Mouse (Mus musculus) hindbrain, postnatal 0 days (tissue): ENCODE results near the gene Zfp53. TPM values are rescaled to one million over a fixed set of nuclear protein-coding genes. Genes with fewer than 3 reads are reported as not detected.

ENCODE experiments used
- ATAC-seq: fragments of 200-750 bp; cut with Nextera tagmentation; 2 replicates; pipeline ENCODE4 v1.8.0; 2017; ENCODE audit warnings: mild to moderate bottlenecking, moderate TSS enrichment, moderate library complexity
- DNase-seq: peaks from one replicate; pipeline ENCODE4 v3.0.0-alpha.2; 2015; ENCODE audit warnings: low spot score
- H3K27ac ChIP-seq: fragments of 300-500 bp; sonication (generic); 2 replicates; pipeline ENCODE4 v1.5.1; 2014; ENCODE audit warnings: mild to moderate bottlenecking
- H3K27me3 ChIP-seq: fragments of 300-500 bp; sonication (generic); 2 replicates; pipeline ENCODE4 v1.6.1; 2014; ENCODE audit warnings: low read length, mixed read lengths; ENCODE audit not compliant: insufficient read depth
- H3K36me3 ChIP-seq: fragments of 300-500 bp; sonication (generic); 2 replicates; pipeline ENCODE4 v1.6.1; 2014; ENCODE audit warnings: low read length, mixed read lengths; ENCODE audit not compliant: insufficient read depth
- H3K4me1 ChIP-seq: fragments of 300-500 bp; sonication (generic); 2 replicates; pipeline ENCODE4 v1.6.1; 2014; ENCODE audit warnings: antibody characterized with exemption, low read length, mixed read lengths; ENCODE audit not compliant: insufficient read depth
- H3K4me2 ChIP-seq: fragments of 300-500 bp; sonication (generic); 2 replicates; pipeline ENCODE4 v1.6.1; 2014; ENCODE audit warnings: low read depth, mild to moderate bottlenecking, low read length, moderate library complexity, mixed read lengths
- H3K4me3 ChIP-seq: fragments of 300-500 bp; sonication (generic); 2 replicates; pipeline ENCODE4 v1.5.1; 2014; ENCODE audit warnings: low read length
- H3K9ac ChIP-seq: fragments of 300-500 bp; sonication (generic); replicated peaks from 2 replicates; pipeline ENCODE4 v1.6.1; 2014; ENCODE audit warnings: mild to moderate bottlenecking, low read length, moderate library complexity, mixed read lengths
- H3K9me3 ChIP-seq: fragments of 300-500 bp; sonication (generic); 2 replicates; pipeline ENCODE4 v1.6.1; 2016; ENCODE audit warnings: low read length, mixed read lengths
- CTCF ChIP-seq: IDR thresholded peaks from 2 replicates; pipeline ENCODE4 v1.5.1; 2016; ENCODE audit warnings: antibody characterized with exemption, control low read depth, low read depth
- WGBS: fragments of 180-500 bp; shearing (Covaris S2); extraction: QIAGEN DNeasy Blood & Tissue Kit; methylation state at CpG from one replicate; pipeline ENCODE4 v1.1.7; 2014; 5-methylcytosine and 5-hydroxymethylcytosine counted together
- polyA plus RNA-seq: library from polyadenylated mRNA; unstranded; fragments of >200 nt; fragmentation: Nextera tagmentation; extraction: Ambion mirVana; gene quantifications from 2 replicates; pipeline ENCODE4 v1.2.1, GENCODE M21; 2015
- total RNA-seq: library from RNA; depleted of rRNA; stranded (reverse); fragments of >200 nt; gene quantifications from 2 replicates; pipeline ENCODE4 v1.2.3, GENCODE M21; 2014; rRNA removed

The Zfp53 gene
- total RNA-seq: 3.1 and 3.4 TPM in 2 replicates
- polyA plus RNA-seq: 7.8 and 7.9 TPM in 2 replicates

DNA sequence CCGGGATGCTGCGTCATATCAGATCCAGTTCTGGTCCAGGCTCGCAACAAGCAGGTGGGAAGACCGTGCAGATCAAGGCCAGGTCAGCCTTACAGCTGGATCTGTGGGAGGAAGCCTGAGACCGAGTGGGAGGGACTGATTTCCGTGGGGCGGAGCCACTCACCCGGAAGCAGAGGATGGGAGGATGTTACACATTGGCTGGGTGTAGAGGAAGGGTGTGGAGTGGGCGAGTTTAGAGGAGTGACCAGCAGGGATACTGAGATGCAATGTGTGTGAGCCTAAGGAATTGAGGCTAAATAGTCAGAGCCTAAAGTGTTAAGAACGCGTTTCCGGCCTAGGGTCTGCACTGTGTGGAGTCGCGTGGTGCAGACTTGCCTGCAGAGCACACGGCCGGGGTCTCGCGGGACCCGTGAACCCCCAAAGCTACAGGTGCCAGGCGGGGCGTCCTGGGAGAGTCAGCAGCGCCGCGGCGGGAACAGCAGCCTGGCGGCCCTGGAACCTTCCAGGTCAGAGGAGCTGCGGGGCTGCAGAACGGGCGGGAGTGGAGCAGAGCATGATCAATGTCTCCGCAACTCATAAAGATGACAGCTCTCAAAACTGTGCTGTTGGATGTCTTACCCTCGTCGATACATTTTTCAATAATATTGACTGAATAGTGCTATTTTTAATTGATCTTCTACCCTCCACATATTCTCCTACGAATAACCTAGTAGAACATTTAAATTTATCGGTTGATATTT lies at the start of gene Zfp53:
Gene Zfp53 (plus strand): TSS at position 239 of the 740 bp plus-strand sequence.
- peak within 1 kb of the TSS; percentile 92 for H3K4me3 ChIP-seq

DNA sequence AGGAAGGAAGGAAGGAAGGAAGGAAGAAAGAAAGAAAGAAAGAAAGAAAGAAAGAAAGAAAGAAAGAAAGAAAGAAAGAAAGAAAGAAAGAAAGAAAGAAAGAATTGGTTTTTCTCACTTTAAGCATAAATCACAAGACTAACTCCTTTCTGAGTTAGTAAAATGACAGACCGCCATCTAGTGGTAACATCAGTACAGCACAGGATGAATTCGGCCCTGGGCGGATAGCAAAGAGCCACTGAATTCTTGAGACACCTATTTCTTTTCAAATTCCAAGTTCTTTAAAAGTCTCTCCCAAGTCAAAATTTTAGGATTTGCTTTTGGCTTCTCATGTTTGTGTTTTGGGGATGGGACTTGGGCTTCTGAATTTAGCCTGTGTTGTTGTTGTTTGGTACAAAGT lies 39.1 kb upstream of the Zfp53 start:
- ATAC-seq (peak; percentile 80), DNase-seq (peak; percentile 91)
- peaks cover 6% of the 10 kb centered on the region for H3K4me1 ChIP-seq
- H3K36me3 ChIP-seq: no peaks in the 10 kb centered on the region
- no peaks in the 10 kb centered on the region for H3K27me3 ChIP-seq
- H3K9me3 ChIP-seq: no peaks in the 10 kb centered on the region
- peak overlapping the region; percentile 81 for H3K27ac ChIP-seq
- H3K4me3 ChIP-seq: peak overlapping the region; percentile 60
- TF ChIP-seq CTCF: peak; percentile 81
- peak overlapping the region; percentile 73 for H3K4me2 ChIP-seq
- WGBS: 1% methylated on average over 3 of the region's 3 CpGs
- peak overlapping the region; percentile 51 for H3K9ac ChIP-seq

More for the DNA sequence above, at the start of gene Zfp53:
- Histone ChIP-seq H3K9me3 (no peaks in the 10 kb centered on the region), H3K4me2 (peak within 1 kb of the TSS; percentile 83), H3K36me3 (no peaks in the 10 kb centered on the region), H3K4me1 (0 out of 2 replicates have a peak, but pooled peaks cover 5% of the 10 kb centered on the region), H3K27ac (peak within 1 kb of the TSS; percentile 79), H3K9ac (peak within 1 kb of the TSS; percentile 78), H3K27me3 (no peaks in the 10 kb centered on the region)
- peak; percentile 100 for ATAC-seq
- 2% methylated on average over 34 of the region's 34 CpGs for WGBS
- DNase-seq: peak; percentile 88
- peak; percentile 27 for TF ChIP-seq CTCF

DNA sequence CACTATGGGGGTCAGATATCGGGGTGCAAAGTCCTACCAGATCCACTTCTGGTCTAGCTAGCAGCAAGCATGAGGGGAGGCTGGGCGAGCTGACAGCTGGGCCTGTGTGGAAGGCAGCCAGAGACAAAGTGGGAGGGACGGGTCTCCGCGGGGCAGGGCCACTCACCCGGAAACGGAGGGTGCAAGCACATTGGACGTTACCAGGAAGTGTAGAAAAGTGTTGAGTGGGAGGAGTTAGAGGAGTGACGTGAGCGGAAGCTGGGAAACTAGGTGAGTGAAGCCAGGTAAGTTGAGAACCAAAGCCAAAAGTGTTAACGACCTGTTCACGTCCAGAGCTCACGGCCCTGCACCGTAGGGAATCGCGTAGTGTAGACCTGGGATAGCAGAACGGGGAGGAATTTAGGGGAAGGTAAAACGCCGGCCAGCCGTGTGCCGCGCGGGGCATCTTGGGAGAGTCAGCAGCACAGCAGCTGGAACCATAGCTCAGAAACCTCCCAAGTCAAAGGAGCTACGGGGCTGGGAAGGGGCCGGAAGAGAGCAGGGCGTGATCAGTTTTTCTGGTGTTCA lies 38.6 kb upstream of the Zfp53 start, which contains the start of gene Zfp51:
Gene Zfp51 (plus strand): TSS at position 237 of the 567 bp plus-strand sequence.
- Histone ChIP-seq H3K9me3 (no peaks in the 10 kb centered on the region), H3K27me3 (no peaks in the 10 kb centered on the region), H3K4me3 (peak within 1 kb of the TSS; percentile 60), H3K36me3 (no peaks in the 10 kb centered on the region), H3K4me2 (peak within 1 kb of the TSS; percentile 73), H3K27ac (peak within 1 kb of the TSS; percentile 81), H3K9ac (peak within 1 kb of the TSS; percentile 51), H3K4me1 (peaks cover 6% of the 10 kb centered on the region)
- peak; percentile 98 for ATAC-seq
- WGBS: under 1% methylated on average over 26 of the region's 26 CpGs
- peak; percentile 92 for DNase-seq
- no peak for TF ChIP-seq CTCF

DNA sequence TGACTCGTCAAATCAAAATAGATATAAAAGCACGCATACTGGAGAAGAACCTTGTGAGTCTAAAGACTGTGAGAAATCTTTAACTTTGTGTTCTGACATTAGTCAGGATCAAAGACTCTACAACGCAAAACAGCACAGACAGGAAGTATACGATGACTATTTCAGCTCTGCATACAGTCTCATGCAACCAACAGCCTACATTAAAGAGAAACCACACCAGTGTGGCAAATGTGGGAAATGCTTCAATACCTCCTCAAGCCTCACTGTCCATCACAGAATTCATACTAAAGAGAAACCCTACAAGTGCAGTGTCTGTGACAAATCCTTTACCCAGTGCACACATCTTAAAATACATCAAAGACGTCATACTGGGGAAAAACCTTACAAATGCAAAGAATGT lies 25.2 kb upstream of the Zfp53 start:
- ATAC-seq (no peak), DNase-seq (no peak)
- TF ChIP-seq CTCF: no peak
- no peak overlapping the region for H3K9ac ChIP-seq
- H3K27ac ChIP-seq: no peak overlapping the region
- peaks cover 11% of the 10 kb centered on the region; the same call in 1 of the 2 replicates for H3K36me3 ChIP-seq
- no peaks in the 10 kb centered on the region for H3K4me1 ChIP-seq
- H3K4me2 ChIP-seq: no peak overlapping the region
- H3K4me3 ChIP-seq: no peak overlapping the region
- H3K27me3 ChIP-seq: no peaks in the 10 kb centered on the region
- no peaks in the 10 kb centered on the region for H3K9me3 ChIP-seq
- WGBS: 90% methylated on average over 5 of the region's 5 CpGs

DNA sequence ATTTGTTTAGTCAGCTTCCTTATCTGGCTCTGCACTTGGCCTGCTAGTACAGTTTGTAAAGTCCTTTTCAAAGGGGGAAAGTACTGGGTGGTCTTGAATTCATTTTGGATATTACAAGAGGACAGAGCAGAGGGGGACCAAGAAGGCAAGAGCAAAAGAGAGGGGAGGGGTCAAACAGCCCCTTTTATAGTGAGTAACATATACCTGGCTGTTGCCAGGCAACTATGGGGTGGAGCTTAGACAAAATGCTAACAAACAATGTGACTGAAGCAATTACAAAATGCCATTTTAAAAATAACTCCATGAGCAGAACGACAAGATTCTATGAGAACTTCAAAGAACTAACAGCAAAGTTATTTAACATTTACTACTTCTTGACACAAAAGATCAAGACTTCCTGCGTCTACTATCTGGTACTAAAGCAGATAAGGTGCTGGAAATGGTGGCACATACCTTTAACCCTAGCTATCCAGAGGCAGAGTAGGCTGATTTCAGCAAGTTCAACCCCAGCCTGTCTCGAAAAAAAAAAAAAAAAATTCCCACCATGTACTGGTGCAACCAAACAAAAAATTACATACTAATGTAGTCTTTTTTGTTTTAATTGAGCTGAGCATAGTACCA lies 16.7 kb upstream of the Zfp53 start:
- no peak for DNase-seq
- H3K4me1 ChIP-seq: 0 out of 2 replicates have a peak, but pooled peaks cover 3% of the 10 kb centered on the region
- WGBS: 62% methylated on average over 3 of the region's 3 CpGs
- H3K36me3 ChIP-seq: no peaks in the 10 kb centered on the region
- no peak overlapping the region for H3K4me2 ChIP-seq
- H3K27ac ChIP-seq: no peak overlapping the region
- no peaks in the 10 kb centered on the region for H3K27me3 ChIP-seq
- no peak for ATAC-seq
- no peak overlapping the region for H3K9ac ChIP-seq
- H3K9me3 ChIP-seq: no peaks in the 10 kb centered on the region
- no peak overlapping the region for H3K4me3 ChIP-seq
- TF ChIP-seq CTCF: no peak

DNA sequence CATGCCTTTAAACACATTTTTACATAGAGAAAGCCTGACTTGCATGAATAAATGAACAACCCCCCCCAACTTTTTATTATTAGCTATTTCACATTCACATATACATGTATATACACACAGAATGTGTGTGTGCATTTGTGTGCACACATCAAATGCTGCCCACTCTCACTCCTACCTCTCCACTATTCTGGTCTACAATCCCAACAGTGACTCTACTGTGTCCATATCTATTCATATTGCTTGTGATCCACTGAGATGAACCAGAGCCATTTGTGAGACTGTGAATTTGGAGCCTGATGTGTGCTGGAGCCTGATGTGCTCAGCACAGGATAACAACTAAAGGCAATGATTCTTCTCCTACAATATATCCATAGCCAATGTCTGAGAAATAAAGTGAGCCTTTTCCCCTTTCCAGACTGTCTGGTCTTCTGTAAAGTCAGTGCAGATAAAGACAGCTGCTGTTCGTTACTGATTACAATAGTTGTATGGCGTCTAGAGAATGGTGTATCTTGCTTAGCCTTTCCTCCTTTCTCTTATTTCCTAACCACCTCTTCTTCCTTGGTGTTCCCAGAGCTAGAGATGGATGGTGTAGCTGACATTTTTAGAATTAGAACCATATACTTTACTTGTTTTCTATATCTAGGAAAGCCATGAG lies 16.0 kb upstream of the Zfp53 start:
- TF ChIP-seq CTCF: no peak
- Histone ChIP-seq H3K9ac (no peak overlapping the region), H3K9me3 (no peaks in the 10 kb centered on the region), H3K27ac (no peak overlapping the region), H3K27me3 (no peaks in the 10 kb centered on the region), H3K4me2 (no peak overlapping the region), H3K36me3 (no peaks in the 10 kb centered on the region), H3K4me1 (0 out of 2 replicates have a peak, but pooled peaks cover 3% of the 10 kb centered on the region), H3K4me3 (no peak overlapping the region)
- DNase-seq (no peak), ATAC-seq (no peak)
- 66% methylated on average over 2 of the region's 2 CpGs for WGBS
